Mouse (Mus musculus) liver, embryonic 14.5 days (tissue): Measurements from ENCODE around the gene Lyst. TPM values are rescaled to one million over a fixed set of nuclear protein-coding genes. Genes with fewer than 3 reads are reported as not detected.
"Not testable (repeated sequence)": the region's sequence is repeated elsewhere in the genome, so short reads cannot be mapped to it uniquely, and the experiment has no call there.

Source experiments
- ATAC-seq: fragments of 200-750 bp; cut with Nextera tagmentation; 2 replicates; pipeline ENCODE4 v1.8.0; 2017; ENCODE audit warnings: moderate number of reproducible peaks, mild to moderate bottlenecking, moderate library complexity; ENCODE audit not compliant: insufficient read depth
- DNase-seq, 3 experiments: peaks; one replicate each; pipeline ENCODE4 v3.0.0-alpha.2; 2012 to 2013; ENCODE audit warnings: low read depth in 3 of 3, low spot score in 3 of 3
- H3K27ac ChIP-seq: fragments of 300-500 bp; sonication (generic); 2 replicates; pipeline ENCODE4 v1.5.1; 2014; ENCODE audit warnings: moderate library complexity, mild to moderate bottlenecking, control low read depth, inconsistent platforms
- H3K27me3 ChIP-seq: fragments of 300-500 bp; sonication (generic); 2 replicates; pipeline ENCODE4 v1.6.1; 2014; ENCODE audit warnings: mild to moderate bottlenecking, low read length, moderate library complexity; ENCODE audit not compliant: control insufficient read depth, insufficient read depth
- H3K36me3 ChIP-seq: fragments of 300-500 bp; sonication (generic); replicated peaks from 2 replicates; pipeline ENCODE4 v1.6.1; 2014; ENCODE audit warnings: low read depth; ENCODE audit not compliant: control insufficient read depth, insufficient read depth
- H3K4me1 ChIP-seq, 2 experiments: fragments of 200-500 bp in 1 of 2; fragments of 300-500 bp in 1 of 2; sonication (generic) in 1 of 2; replicated peaks; 2 replicates each; pipeline ENCODE4 v1.6.1; 2012 to 2014; ENCODE audit warnings: antibody characterized with exemption in 1 of 2, inconsistent platforms in 1 of 2, low read length in 1 of 2; ENCODE audit not compliant: control insufficient read depth in 2 of 2, insufficient read depth in 2 of 2
- H3K4me2 ChIP-seq: fragments of 300-500 bp; sonication (generic); 2 replicates; pipeline ENCODE4 v1.6.1; 2014; ENCODE audit warnings: low read depth, mild to moderate bottlenecking, control low read depth, moderate library complexity
- H3K4me3 ChIP-seq, 2 experiments: fragments of 200-500 bp in 1 of 2; fragments of 300-500 bp in 1 of 2; sonication (generic) in 1 of 2; 2 replicates each; pipeline ENCODE4 v1.5.1; 2012 to 2014; ENCODE audit warnings: low read depth in 2 of 2, low read length in 2 of 2, mild to moderate bottlenecking in 2 of 2, control low read depth in 1 of 2, inconsistent platforms in 1 of 2, moderate library complexity in 1 of 2; ENCODE audit not compliant: insufficient read depth in 1 of 2
- H3K9ac ChIP-seq: fragments of 300-500 bp; sonication (generic); replicated peaks from 2 replicates; pipeline ENCODE4 v1.6.1; 2014; ENCODE audit warnings: mild to moderate bottlenecking, control low read depth, moderate library complexity
- H3K9me3 ChIP-seq: fragments of 300-500 bp; sonication (generic); 2 replicates; pipeline ENCODE4 v1.6.1; 2016; ENCODE audit warnings: low read length, mixed read lengths; ENCODE audit not compliant: control insufficient read depth
- CTCF ChIP-seq: IDR thresholded peaks from 2 replicates; pipeline ENCODE4 v1.5.1; 2016; ENCODE audit warnings: antibody characterized with exemption, low read depth, control low read depth
- EP300 ChIP-seq: IDR thresholded peaks from 2 replicates; pipeline ENCODE4 v1.6.1; 2016; ENCODE audit warnings: antibody characterized with exemption, low read depth
- WGBS: fragments of 180-500 bp; shearing (Covaris S2); extraction: QIAGEN DNeasy Blood & Tissue Kit; methylation state at CpG from one replicate; pipeline ENCODE4 v1.1.7; 2014; ENCODE audit not compliant: insufficient replicate concordance; 5-methylcytosine and 5-hydroxymethylcytosine counted together
- polyA plus RNA-seq, 2 experiments: library from polyadenylated mRNA; depleted of rRNA in 1 of 2; stranded (reverse) in 1 of 2; unstranded in 1 of 2; fragments of >200 nt; fragmentation: Nextera tagmentation in 1 of 2; extraction: Ambion mirVana in 1 of 2; gene quantifications; 2 replicates each; pipeline versions ENCODE4 v1.2.1 to v1.2.3; 2012 to 2014

The Lyst gene
- polyA plus RNA-seq, 2 experiments: 1.8 to 2.3 TPM

- no peak overlapping the region for H3K4me3 ChIP-seq
- peaks cover 30% of the 10 kb centered on the region for H3K27me3 ChIP-seq
- H3K4me2 ChIP-seq: no peak overlapping the region
- no peak overlapping the region for H3K27ac ChIP-seq
- no peaks in the 10 kb centered on the region for H3K4me1 ChIP-seq
- no peaks in the 10 kb centered on the region for H3K9me3 ChIP-seq
- no peak overlapping the region for H3K9ac ChIP-seq
- no peaks in the 10 kb centered on the region for H3K36me3 ChIP-seq
- ATAC-seq: no peak
- WGBS: 54% methylated on average over 4 of the region's 4 CpGs
- TF ChIP-seq CTCF (no peak), EP300 (no peak)
- no peak for DNase-seq
Observed at GRCm38 (mm10) chr13:13788070-13788469, 197.9 kb downstream of the Lyst start.

DNA sequence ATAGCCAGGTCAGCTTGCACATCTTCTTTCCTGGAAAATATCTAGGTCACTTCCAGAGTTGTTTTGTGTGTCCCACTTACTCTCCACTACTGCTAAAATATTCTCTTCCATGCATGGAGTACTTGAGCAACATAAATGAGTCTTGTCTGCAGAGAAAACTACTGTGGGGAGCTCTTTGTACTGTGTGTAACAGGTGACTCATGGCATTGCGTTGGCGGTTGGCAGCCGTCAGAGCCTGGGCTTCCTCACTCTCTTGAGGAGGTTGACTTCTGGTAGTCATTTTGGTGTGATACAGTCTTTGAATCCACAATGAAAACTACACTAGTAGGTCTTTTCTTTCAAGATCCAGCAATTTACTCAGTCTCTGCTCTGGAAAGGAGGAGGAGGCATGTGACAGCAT is 201.8 kb downstream of the Lyst start:
- H3K4me1 ChIP-seq: no peaks in the 10 kb centered on the region
- no peaks in the 10 kb centered on the region for H3K9me3 ChIP-seq
- DNase-seq (no peak), ATAC-seq (no peak)
- no peaks in the 10 kb centered on the region for H3K27me3 ChIP-seq
- H3K36me3 ChIP-seq: no peaks in the 10 kb centered on the region
- no peak for TF ChIP-seq EP300
- TF ChIP-seq CTCF: no peak
- no peak overlapping the region for H3K9ac ChIP-seq
- WGBS: 71% methylated on average over 3 of the region's 3 CpGs
- no peak overlapping the region for H3K4me3 ChIP-seq
- no peak overlapping the region for H3K27ac ChIP-seq
- no peak overlapping the region for H3K4me2 ChIP-seq

GRCm38 (mm10) chr13:13795166-13795832 is 205.1 kb downstream of the Lyst start:
- ATAC-seq (no peak), DNase-seq (no peak)
- no peak overlapping the region for H3K4me3 ChIP-seq
- H3K9me3 ChIP-seq: no peaks in the 10 kb centered on the region
- TF ChIP-seq EP300 (no peak), CTCF (no peak)
- H3K4me2 ChIP-seq: no peak overlapping the region
- H3K27me3 ChIP-seq: no peaks in the 10 kb centered on the region
- no peak overlapping the region for H3K27ac ChIP-seq
- 9% methylated on average over 5 of the region's 5 CpGs for WGBS
- no peaks in the 10 kb centered on the region for H3K4me1 ChIP-seq
- no peaks in the 10 kb centered on the region for H3K36me3 ChIP-seq
- no peak overlapping the region for H3K9ac ChIP-seq

- no peak overlapping the region for H3K4me3 ChIP-seq
- no peaks in the 10 kb centered on the region for H3K36me3 ChIP-seq
- H3K4me1 ChIP-seq: no peaks in the 10 kb centered on the region
- DNase-seq: no peak
- no peak overlapping the region for H3K9ac ChIP-seq
- no peak for TF ChIP-seq EP300
- no peak for TF ChIP-seq CTCF
- no peaks in the 10 kb centered on the region for H3K27me3 ChIP-seq
- H3K4me2 ChIP-seq: no peak overlapping the region
- 55% methylated on average over 1 of the region's 1 CpGs for WGBS
- H3K27ac ChIP-seq: no peak overlapping the region
- ATAC-seq: no peak
- H3K9me3 ChIP-seq: no peaks in the 10 kb centered on the region
Observed at GRCm38 (mm10) chr13:13796082-13796481, 205.9 kb downstream of the Lyst start.

GRCm38 (mm10) chr13:13797816-13798215 is 207.6 kb downstream of the Lyst start:
- H3K27me3 ChIP-seq, H3K4me2 ChIP-seq, H3K4me1 ChIP-seq, H3K9ac ChIP-seq, H3K9me3 ChIP-seq, H3K36me3 ChIP-seq, DNase-seq, H3K27ac ChIP-seq, ATAC-seq, H3K4me3 ChIP-seq: not testable (repeated sequence)
- WGBS: 74% methylated on average over 12 of the region's 12 CpGs
